Mouse (Mus musculus) adrenal gland, adult 18-20 months (tissue): ENCODE measurements around the gene Lrp6. TPM values are rescaled to one million over a fixed set of nuclear protein-coding genes. Genes with fewer than 3 reads are reported as not detected.

Experiments
- DNase-seq, 2 experiments: peaks; one replicate each; pipeline ENCODE4 v3.0.0; 2021 to 2022; ENCODE audit warnings: low spot score in 2 of 2
- total RNA-seq, 2 experiments: library from RNA; stranded (reverse); gene quantifications; 1 replicate in 1 of 2; 2 replicates in 1 of 2; pipeline ENCODE4 v1.2.3; 2021

Lrp6 gene
- total RNA-seq, 2 experiments from 2014 or later, result 57.2 to 78.3 TPM

GRCm38 (mm10) chr6:134500381-134501162 lies 66.2 kb downstream of the Lrp6 start:
- DNase-seq, result no peak

GRCm38 (mm10) chr6:134499089-134499488 lies 67.7 kb downstream of the Lrp6 start:
- DNase-seq, result no peak

GRCm38 (mm10) chr6:134498518-134498917 lies 68.2 kb downstream of the Lrp6 start:
- DNase-seq, result no peak

GRCm38 (mm10) chr6:134494828-134495698 lies 71.7 kb downstream of the Lrp6 start:
- DNase-seq, result no peak

- DNase-seq, result no peak
Observed at GRCm38 (mm10) chr6:134489637-134490036, 77.1 kb downstream of the Lrp6 start.

- no peak for DNase-seq
Observed at GRCm38 (mm10) chr6:134489130-134489529, 77.6 kb downstream of the Lrp6 start.

- peak in 1 of 2 experiments; percentile 20 for DNase-seq
Observed at GRCm38 (mm10) chr6:134486318-134486717, 80.4 kb downstream of the Lrp6 start.

GRCm38 (mm10) chr6:134479481-134479880 lies 87.3 kb downstream of the Lrp6 start:
- DNase-seq, result no peak

GRCm38 (mm10) chr6:134473143-134473561 lies 93.6 kb downstream of the Lrp6 start:
- peak; percentile 46 to 47 for DNase-seq

GRCm38 (mm10) chr6:134470857-134471256 lies 95.9 kb downstream of the Lrp6 start:
- peak; percentile 72 for DNase-seq

GRCm38 (mm10) chr6:134469297-134469696 lies 97.5 kb downstream of the Lrp6 start:
- DNase-seq, result no peak

GRCm38 (mm10) chr6:134466671-134467229 lies 100.0 kb downstream of the Lrp6 start:
- DNase-seq, result no peak

GRCm38 (mm10) chr6:134461175-134461574 lies 105.6 kb downstream of the Lrp6 start:
- no peak for DNase-seq

GRCm38 (mm10) chr6:134458376-134458775 lies 108.4 kb downstream of the Lrp6 start:
- no peak for DNase-seq

- no peak for DNase-seq
Observed at GRCm38 (mm10) chr6:134454093-134454492, 112.7 kb downstream of the Lrp6 start.

GRCm38 (mm10) chr6:134450661-134451119 lies 116.1 kb downstream of the Lrp6 start:
- peak; percentile 39 to 52 for DNase-seq

- no peak for DNase-seq
Observed at GRCm38 (mm10) chr6:134449958-134450357, 116.8 kb downstream of the Lrp6 start.

- DNase-seq, result no peak
Observed at GRCm38 (mm10) chr6:134448451-134448850, 118.3 kb downstream of the Lrp6 start.

GRCm38 (mm10) chr6:134443925-134444324 lies 122.8 kb downstream of the Lrp6 start:
- DNase-seq, result no peak

- no peak for DNase-seq
Observed at GRCm38 (mm10) chr6:134443198-134443904, 123.4 kb downstream of the Lrp6 start.

- DNase-seq, result no peak
Observed at GRCm38 (mm10) chr6:134442219-134442618, 124.5 kb downstream of the Lrp6 start.
